Mouse (Mus musculus): ENCODE measurements around the gene Laptm4a.

GRCm38 (mm10) chr12:8941131-8941615, 19.7 kb downstream of the Laptm4a start:
- TF ChIP-seq POLR2A (IDR thresholded peaks at IDR 0.05; ENCODE audit: low read depth, low read length) (no peak), CTCF (IDR thresholded peaks at IDR 0.05; ENCODE audit: borderline replicate concordance, insufficient read depth, low read length) (no peak)
